Mouse (Mus musculus): ENCODE measurements at regions not wholly inside any gene's neighbourhood (a gene's known extent, or its start where the extent isn't known, plus 50 kb on each side); places are given as distances from the start of the nearest gene placed in this dataset.

- Histone ChIP-seq H3K36me3 (ENCODE audit: control insufficient read depth, insufficient read depth, low read length) (no peaks in the 10 kb centered on the region), H3K4me3 (ENCODE audit: insufficient read depth, low read depth, low read length) (no peak overlapping the region), H3K4me1 (ENCODE audit: control insufficient read depth, insufficient read depth, low read length) (no peaks in the 10 kb centered on the region), H3K27ac (ENCODE audit: insufficient read depth, low read depth, low read length) (no peak overlapping the region), H3K27me3 (replicated peaks; ENCODE audit: control insufficient read depth, insufficient read depth, low read length) (no peaks in the 10 kb centered on the region)
- 82% methylated on average over 3 of the region's 3 CpGs for WGBS
- TF ChIP-seq POLR2A (IDR thresholded peaks at IDR 0.05; ENCODE audit: low read depth, low read length): no peak
- TF ChIP-seq CTCF (conservative IDR thresholded peaks at IDR 0.05; ENCODE audit: insufficient read depth, insufficient read length, low read depth, low read length): no peak
- DNase-seq: no peak
Observed at GRCm38 (mm10) chr2:103874466-103874865, 77.0 kb upstream of the Caprin1 start.

DNA sequence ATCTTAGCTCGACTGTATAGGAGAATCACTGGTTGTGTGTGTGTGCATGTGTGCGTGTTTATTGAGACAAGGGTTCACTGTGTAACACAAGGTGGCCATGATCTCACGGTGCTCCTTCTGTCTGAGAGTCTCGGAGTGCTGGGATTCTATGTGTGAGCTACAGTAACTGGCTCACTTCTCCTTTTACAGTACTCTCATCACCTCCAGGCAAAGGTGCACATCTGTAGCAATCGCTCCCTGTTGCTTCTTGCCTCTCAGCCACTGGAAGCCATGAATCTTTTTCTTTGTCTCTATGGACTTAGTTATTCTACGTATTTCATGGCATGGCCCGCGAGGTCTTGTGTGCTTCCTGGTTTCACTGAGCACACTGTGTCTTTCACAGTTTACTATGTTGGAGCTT, 78.3 kb upstream of the Caprin1 start:
- no peak overlapping the region for H3K4me3 ChIP-seq (ENCODE audit: insufficient read depth, low read depth, low read length)
- WGBS: 91% methylated on average over 8 of the region's 8 CpGs
- H3K36me3 ChIP-seq (ENCODE audit: control insufficient read depth, insufficient read depth, low read length): no peaks in the 10 kb centered on the region
- TF ChIP-seq POLR2A (IDR thresholded peaks at IDR 0.05; ENCODE audit: low read depth, low read length): no peak
- TF ChIP-seq CTCF (conservative IDR thresholded peaks at IDR 0.05; ENCODE audit: insufficient read depth, insufficient read length, low read depth, low read length): no peak
- H3K4me1 ChIP-seq (ENCODE audit: control insufficient read depth, insufficient read depth, low read length): no peaks in the 10 kb centered on the region
- H3K27me3 ChIP-seq (replicated peaks; ENCODE audit: control insufficient read depth, insufficient read depth, low read length): no peaks in the 10 kb centered on the region
- no peak overlapping the region for H3K27ac ChIP-seq (ENCODE audit: insufficient read depth, low read depth, low read length)
- DNase-seq: no peak

GRCm38 (mm10) chr2:103876236-103876635, 78.8 kb upstream of the Caprin1 start:
- H3K4me1 ChIP-seq (ENCODE audit: control insufficient read depth, insufficient read depth, low read length): no peaks in the 10 kb centered on the region
- H3K36me3 ChIP-seq (ENCODE audit: control insufficient read depth, insufficient read depth, low read length): no peaks in the 10 kb centered on the region
- 77% methylated on average over 2 of the region's 2 CpGs for WGBS
- no peak overlapping the region for H3K27ac ChIP-seq (ENCODE audit: insufficient read depth, low read depth, low read length)
- H3K27me3 ChIP-seq (replicated peaks; ENCODE audit: control insufficient read depth, insufficient read depth, low read length): no peaks in the 10 kb centered on the region
- TF ChIP-seq POLR2A (IDR thresholded peaks at IDR 0.05; ENCODE audit: low read depth, low read length) (no peak), CTCF (conservative IDR thresholded peaks at IDR 0.05; ENCODE audit: insufficient read depth, insufficient read length, low read depth, low read length) (no peak)
- no peak overlapping the region for H3K4me3 ChIP-seq (ENCODE audit: insufficient read depth, low read depth, low read length)
- DNase-seq: no peak

- no peak for DNase-seq
- Histone ChIP-seq H3K27ac (ENCODE audit: insufficient read depth, low read depth, low read length) (no peak overlapping the region), H3K36me3 (ENCODE audit: control insufficient read depth, insufficient read depth, low read length) (no peaks in the 10 kb centered on the region), H3K4me1 (ENCODE audit: control insufficient read depth, insufficient read depth, low read length) (no peaks in the 10 kb centered on the region), H3K4me3 (ENCODE audit: insufficient read depth, low read depth, low read length) (no peak overlapping the region), H3K27me3 (replicated peaks; ENCODE audit: control insufficient read depth, insufficient read depth, low read length) (no peaks in the 10 kb centered on the region)
- TF ChIP-seq POLR2A (IDR thresholded peaks at IDR 0.05; ENCODE audit: low read depth, low read length): no peak
- TF ChIP-seq CTCF (conservative IDR thresholded peaks at IDR 0.05; ENCODE audit: insufficient read depth, insufficient read length, low read depth, low read length): no peak
- 43% methylated on average over 10 of the region's 10 CpGs for WGBS
Observed at GRCm38 (mm10) chr2:103881026-103881763, 76.6 kb upstream of the Lmo2 start.

DNA sequence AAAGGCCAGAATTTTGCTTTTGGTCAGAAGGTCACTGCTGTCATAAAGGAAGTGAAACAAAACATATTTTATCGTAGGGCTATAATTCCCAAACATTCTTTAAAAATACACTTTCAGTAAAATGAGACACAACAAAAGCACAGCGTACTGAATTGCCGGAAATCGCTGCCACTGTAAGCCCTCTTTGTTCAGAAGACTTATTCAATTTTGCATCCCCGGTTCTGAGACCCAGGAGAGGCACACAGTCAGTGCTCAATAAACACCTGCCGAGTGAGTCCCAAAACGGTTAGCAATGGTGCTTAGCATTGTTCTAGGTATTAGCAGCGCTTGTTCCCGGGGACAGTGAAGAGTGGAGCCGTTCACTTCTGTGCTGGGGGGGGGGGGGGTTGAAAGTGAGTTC, 72.9 kb upstream of the Lmo2 start:
- H3K27me3 ChIP-seq (replicated peaks; ENCODE audit: control insufficient read depth, insufficient read depth, low read length): no peaks in the 10 kb centered on the region
- TF ChIP-seq CTCF (conservative IDR thresholded peaks at IDR 0.05; ENCODE audit: insufficient read depth, insufficient read length, low read depth, low read length) (no peak), POLR2A (IDR thresholded peaks at IDR 0.05; ENCODE audit: low read depth, low read length) (no peak)
- 68% methylated on average over 10 of the region's 10 CpGs for WGBS
- no peak overlapping the region for H3K27ac ChIP-seq (ENCODE audit: insufficient read depth, low read depth, low read length)
- no peak overlapping the region for H3K4me3 ChIP-seq (ENCODE audit: insufficient read depth, low read depth, low read length)
- H3K36me3 ChIP-seq (ENCODE audit: control insufficient read depth, insufficient read depth, low read length): no peaks in the 10 kb centered on the region
- H3K4me1 ChIP-seq (ENCODE audit: control insufficient read depth, insufficient read depth, low read length): no peaks in the 10 kb centered on the region
- peak; percentile 37 for DNase-seq

GRCm38 (mm10) chr2:103888023-103888422, 69.8 kb upstream of the Lmo2 start:
- Histone ChIP-seq H3K27ac (ENCODE audit: insufficient read depth, low read depth, low read length) (no peak overlapping the region), H3K27me3 (replicated peaks; ENCODE audit: control insufficient read depth, insufficient read depth, low read length) (no peaks in the 10 kb centered on the region), H3K36me3 (ENCODE audit: control insufficient read depth, insufficient read depth, low read length) (no peaks in the 10 kb centered on the region), H3K4me3 (ENCODE audit: insufficient read depth, low read depth, low read length) (no peak overlapping the region), H3K4me1 (ENCODE audit: control insufficient read depth, insufficient read depth, low read length) (no peaks in the 10 kb centered on the region)
- no peak for TF ChIP-seq POLR2A (IDR thresholded peaks at IDR 0.05; ENCODE audit: low read depth, low read length)
- TF ChIP-seq CTCF (conservative IDR thresholded peaks at IDR 0.05; ENCODE audit: insufficient read depth, insufficient read length, low read depth, low read length): no peak
- DNase-seq: no peak
- WGBS: 93% methylated on average over 7 of the region's 7 CpGs

GRCm38 (mm10) chr2:103891240-103891767, 66.5 kb upstream of the Lmo2 start:
- H3K27me3 ChIP-seq (replicated peaks; ENCODE audit: control insufficient read depth, insufficient read depth, low read length): no peaks in the 10 kb centered on the region
- H3K4me1 ChIP-seq (ENCODE audit: control insufficient read depth, insufficient read depth, low read length): peaks cover 4% of the 10 kb centered on the region; the same call in 1 of the 2 replicates
- TF ChIP-seq CTCF (conservative IDR thresholded peaks at IDR 0.05; ENCODE audit: insufficient read depth, insufficient read length, low read depth, low read length) (no peak), POLR2A (IDR thresholded peaks at IDR 0.05; ENCODE audit: low read depth, low read length) (no peak)
- no peak for DNase-seq
- no peaks in the 10 kb centered on the region for H3K36me3 ChIP-seq (ENCODE audit: control insufficient read depth, insufficient read depth, low read length)
- WGBS: 28% methylated on average over 9 of the region's 9 CpGs
- no peak overlapping the region for H3K4me3 ChIP-seq (ENCODE audit: insufficient read depth, low read depth, low read length)
- H3K27ac ChIP-seq (ENCODE audit: insufficient read depth, low read depth, low read length): no peak overlapping the region
